Comparison of ENCODE assay signal across 15 mouse cellular contexts in the genomic region with DNA sequence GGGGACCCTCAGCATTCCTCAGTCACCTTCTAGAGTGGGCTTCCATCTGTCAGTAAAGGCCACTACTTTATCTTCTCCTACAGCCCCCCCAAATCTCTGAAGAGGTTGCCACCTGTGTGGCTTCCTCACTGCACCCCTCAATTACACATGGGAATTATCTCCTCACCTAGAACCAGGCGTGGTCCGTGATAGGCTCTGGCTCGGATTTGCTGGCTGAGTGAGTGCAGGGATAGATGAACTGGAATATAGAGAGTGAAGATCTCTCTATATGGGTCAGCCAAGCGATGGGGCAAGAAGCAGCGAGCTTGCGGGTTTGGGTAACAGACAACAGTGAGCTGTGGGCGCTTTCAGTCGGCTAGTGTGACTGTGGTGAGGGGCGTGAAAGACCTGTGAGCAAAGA. TPM values are rescaled to one million over a fixed set of nuclear protein-coding genes. Genes with fewer than 3 reads are reported as not detected.
DNase-seq lines count a peak whose midpoint lies in the region; ATAC-seq and TF ChIP-seq lines count a peak whose summit lies in the region.
"Had no signal": no experiment of that assay in that cellular context is flagged by ENCODE, and none has a peak within 500 bp of the region (broad histone marks: within the 10 kb centered on the region; RNA-seq: fewer than 3 reads in every experiment).

No protein-coding gene starts in this region.

- H3K4me3 ChIP-seq in heart, embryonic 14.5 days (ENCODE audit: control insufficient read depth in 1 of 2, insufficient read depth in 1 of 2, low read depth in 1 of 2, low read length in 2 of 2) = no peak overlapping the region
- peak overlapping the region; percentile 65; the same call in 1 of the 2 replicates for H3K4me3 ChIP-seq in G1E (ENCODE audit: low read depth, low read length)
- H3K4me3 ChIP-seq in intestine, embryonic 15.5 days (replicated peaks) = no peak overlapping the region
- H3K4me3 ChIP-seq in liver, embryonic 14.5 days (ENCODE audit: insufficient read depth in 1 of 2, low read depth in 2 of 2, low read length in 2 of 2) = peak overlapping the region; percentile 61 to 92
- H3K4me3 ChIP-seq: hindbrain, embryonic 15.5 days; limb, embryonic 12.5 days; neural tube, embryonic 15.5 days had no signal

- no peak for TF ChIP-seq CTCF in G1E (IDR thresholded peaks at IDR 0.05; ENCODE audit: low read depth, low read length)
- TF ChIP-seq CTCF in liver, embryonic 14.5 days (IDR thresholded peaks at IDR 0.05; ENCODE audit: low read depth) = no peak

- peak overlapping the region; percentile 22 for H3K4me2 ChIP-seq in heart, embryonic 14.5 days (ENCODE audit: low read length)
- peak overlapping the region; percentile 30 for H3K4me2 ChIP-seq in intestine, embryonic 15.5 days (replicated peaks)
- H3K4me2 ChIP-seq in liver, embryonic 14.5 days (ENCODE audit: low read depth) = peak overlapping the region; percentile 91
- H3K4me2 ChIP-seq: hindbrain, embryonic 15.5 days; limb, embryonic 12.5 days; neural tube, embryonic 15.5 days had no signal

- ATAC-seq in heart, embryonic 14.5 days (ENCODE audit: insufficient number of reproducible peaks, insufficient read depth, low FRiP score, low read depth) = no peak
- no peak for ATAC-seq in G1E (ENCODE audit: extremely low read depth, insufficient number of reproducible peaks, low FRiP score, poor library complexity, severe bottlenecking)
- ATAC-seq in intestine, embryonic 15.5 days = peak; percentile 26
- ATAC-seq in liver, embryonic 14.5 days (ENCODE audit: insufficient read depth) = no peak

- no peak for DNase-seq in heart, adult 18-20 months
- DNase-seq in G1E (ENCODE audit: low spot score) = no peak
- DNase-seq in liver, embryonic 14.5 days (ENCODE audit: low read depth in 3 of 3, low spot score in 3 of 3) = no peak
- DNase-seq in gastrocnemius, postnatal 36 days = no peak
- DNase-seq in urinary bladder, postnatal 4 days (ENCODE audit: low spot score in 2 of 2) = no peak
- no peak for DNase-seq in right cerebral cortex, postnatal 14 days
- DNase-seq: cerebellum, adult 11-12 months; gastrocnemius, postnatal 25 days; kidney, adult 8-10 months; thymus, postnatal 14 days had no signal

- no peaks in the 10 kb centered on the region for H3K27me3 ChIP-seq in heart, embryonic 14.5 days (ENCODE audit: control insufficient read depth, insufficient read depth, low read length)
- no peaks in the 10 kb centered on the region for H3K27me3 ChIP-seq in G1E (ENCODE audit: insufficient read depth, low read length)
- H3K27me3 ChIP-seq in intestine, embryonic 15.5 days (replicated peaks) = no peaks in the 10 kb centered on the region
- H3K27me3 ChIP-seq in liver, embryonic 14.5 days (ENCODE audit: control insufficient read depth, insufficient read depth, low read length) = no peaks in the 10 kb centered on the region
- H3K27me3 ChIP-seq: hindbrain, embryonic 15.5 days; limb, embryonic 12.5 days; neural tube, embryonic 15.5 days had no signal

- H3K27ac ChIP-seq in heart, embryonic 14.5 days (replicated peaks in 1 of 2; ENCODE audit: control insufficient read depth in 1 of 2, insufficient read depth in 1 of 2, low read depth in 2 of 2, low read length in 2 of 2) = no peak overlapping the region
- H3K27ac ChIP-seq in intestine, embryonic 15.5 days = peak overlapping the region; percentile 64
- H3K27ac ChIP-seq in liver, embryonic 14.5 days = peak overlapping the region; percentile 95
- H3K27ac ChIP-seq: hindbrain, embryonic 15.5 days; limb, embryonic 12.5 days; neural tube, embryonic 15.5 days had no signal

- no peak overlapping the region for H3K9ac ChIP-seq in heart, embryonic 14.5 days (ENCODE audit: low read length)
- no peak overlapping the region for H3K9ac ChIP-seq in intestine, embryonic 15.5 days
- peak overlapping the region; percentile 73 for H3K9ac ChIP-seq in liver, embryonic 14.5 days (replicated peaks)
- H3K9ac ChIP-seq: hindbrain, embryonic 15.5 days; limb, embryonic 12.5 days; neural tube, embryonic 15.5 days had no signal

- H3K36me3 ChIP-seq in heart, embryonic 14.5 days (ENCODE audit: control insufficient read depth, insufficient read depth, low read length) = peaks cover 6% of the 10 kb centered on the region; the same call in 1 of the 2 replicates
- H3K36me3 ChIP-seq in G1E (replicated peaks) = peaks cover 29% of the 10 kb centered on the region
- no peaks in the 10 kb centered on the region for H3K36me3 ChIP-seq in intestine, embryonic 15.5 days
- H3K36me3 ChIP-seq in liver, embryonic 14.5 days (replicated peaks; ENCODE audit: control insufficient read depth, insufficient read depth, low read depth) = peaks cover 12% of the 10 kb centered on the region
- H3K36me3 ChIP-seq: hindbrain, embryonic 15.5 days; limb, embryonic 12.5 days; neural tube, embryonic 15.5 days had no signal

- WGBS in heart, embryonic 14.5 days = 67% methylated on average over 9 of the region's 9 CpGs
- WGBS in intestine, embryonic 15.5 days = 69% methylated on average over 9 of the region's 9 CpGs
- 50% methylated on average over 9 of the region's 9 CpGs for WGBS in liver, embryonic 14.5 days (ENCODE audit: insufficient replicate concordance)

- no peak; the same call in 1 of the 2 replicates for TF ChIP-seq EP300 in liver, embryonic 14.5 days (IDR thresholded peaks at IDR 0.05; ENCODE audit: low read depth)

- peaks cover 18 to 27% of the 10 kb centered on the region in 2 experiments for H3K4me1 ChIP-seq in heart, embryonic 14.5 days (ENCODE audit: control insufficient read depth in 2 of 2, insufficient read depth in 2 of 2, low read length in 2 of 2)
- H3K4me1 ChIP-seq in G1E (ENCODE audit: insufficient read depth, low read depth, low read length) = peaks cover 59% of the 10 kb centered on the region
- peaks cover 8% of the 10 kb centered on the region for H3K4me1 ChIP-seq in intestine, embryonic 15.5 days (replicated peaks)
- peaks cover 51 to 58% of the 10 kb centered on the region in 2 experiments for H3K4me1 ChIP-seq in liver, embryonic 14.5 days (replicated peaks; ENCODE audit: control insufficient read depth in 2 of 2, insufficient read depth in 2 of 2, low read length in 1 of 2)
- H3K4me1 ChIP-seq: hindbrain, embryonic 15.5 days had no signal

- intact Hi-C loops in gastrocnemius, postnatal 36 days (cut with DNase I) = loop anchor here (5.0 kb wide), 1 partner anchor 37 kb away; a partner anchor contains a TSS

- H3K9me3 ChIP-seq in heart, embryonic 14.5 days (ENCODE audit: control insufficient read depth, low read length) = no peaks in the 10 kb centered on the region
- H3K9me3 ChIP-seq in G1E (replicated peaks) = no peaks in the 10 kb centered on the region
- H3K9me3 ChIP-seq in intestine, embryonic 15.5 days = no peaks in the 10 kb centered on the region
- no peaks in the 10 kb centered on the region for H3K9me3 ChIP-seq in liver, embryonic 14.5 days (ENCODE audit: control insufficient read depth, low read length)
- H3K9me3 ChIP-seq: hindbrain, embryonic 15.5 days; limb, embryonic 12.5 days; neural tube, embryonic 15.5 days had no signal

RNA-seq across cellular contexts. Expression of a gene that starts 2.7 kb away (rescaled TPM):
- polyA plus RNA-seq in heart, embryonic 14.5 days (2014; fragmentation: Nextera tagmentation; extraction: Ambion mirVana) = 4.0 and 4.2 TPM in 2 replicates
- total RNA-seq in heart, adult 18-20 months (2021) = 1 to 10 TPM; 3.6 to 3.7 TPM
- 5.9 and 9.0 TPM in 2 replicates for total RNA-seq in G1E (2014; fragmentation: Nextera tagmentation)
- 5.9 and 7.2 TPM in 2 replicates for total RNA-seq in G1E (2017)
- polyA plus RNA-seq in G1E (2012) = 6.6 and 6.8 TPM in 2 replicates
- 5.2 TPM in 2 replicates for polyA plus RNA-seq in intestine, embryonic 15.5 days (2015; fragmentation: Nextera tagmentation; extraction: Ambion mirVana)
- 3.5 and 4.1 TPM in 2 replicates for polyA plus RNA-seq in liver, embryonic 14.5 days (2012; rRNA removed)
- polyA plus RNA-seq in liver, embryonic 14.5 days (2014; fragmentation: Nextera tagmentation; extraction: Ambion mirVana) = 2.9 and 3.2 TPM in 2 replicates
- 1 to 10 TPM; 2.4 to 3.4 TPM for total RNA-seq in gastrocnemius, postnatal 36 days (2021)

RNA-seq across cellular contexts. Expression of a gene that starts 33.4 kb away (rescaled TPM):
- 0.09 TPM in 2 replicates for polyA plus RNA-seq in heart, embryonic 14.5 days (2014; fragmentation: Nextera tagmentation; extraction: Ambion mirVana)
- total RNA-seq in heart, adult 18-20 months (2021) = under 1 TPM in 1 of 2 experiments, not detected in 1; 0.23 TPM
- total RNA-seq in G1E (2014; fragmentation: Nextera tagmentation) (not detected in 2 replicates), G1E (2017) (0.29 and 0.33 TPM in 2 replicates)
- polyA plus RNA-seq in G1E (2012) = 0.17 and 0.18 TPM in 2 replicates
- polyA plus RNA-seq in intestine, embryonic 15.5 days (2015; fragmentation: Nextera tagmentation; extraction: Ambion mirVana) = 0.10 and 0.11 TPM in 2 replicates
- not detected in 2 replicates for polyA plus RNA-seq in liver, embryonic 14.5 days (2012; rRNA removed)
- polyA plus RNA-seq in liver, embryonic 14.5 days (2014; fragmentation: Nextera tagmentation; extraction: Ambion mirVana) = 0.08 TPM in 1 of 2 replicates, not detected in the other
- under 1 TPM in 1 of 2 experiments, not detected in 1; 0.33 TPM for total RNA-seq in gastrocnemius, postnatal 36 days (2021)

RNA-seq across cellular contexts. Expression of a gene that starts 37.8 kb away (rescaled TPM):
- 169 TPM in 2 replicates for polyA plus RNA-seq in heart, embryonic 14.5 days (2014; fragmentation: Nextera tagmentation; extraction: Ambion mirVana)
- 10 to 100 TPM; 62.7 to 65.6 TPM for total RNA-seq in heart, adult 18-20 months (2021)
- 258 and 259 TPM in 2 replicates for total RNA-seq in G1E (2014; fragmentation: Nextera tagmentation)
- total RNA-seq in G1E (2017) = 134 and 148 TPM in 2 replicates
- polyA plus RNA-seq in G1E (2012) = 77.2 and 85.1 TPM in 2 replicates
- 387 and 427 TPM in 2 replicates for polyA plus RNA-seq in intestine, embryonic 15.5 days (2015; fragmentation: Nextera tagmentation; extraction: Ambion mirVana)
- polyA plus RNA-seq in liver, embryonic 14.5 days (2012; rRNA removed) = 36.7 and 44.5 TPM in 2 replicates
- 162 and 171 TPM in 2 replicates for polyA plus RNA-seq in liver, embryonic 14.5 days (2014; fragmentation: Nextera tagmentation; extraction: Ambion mirVana)
- 10 to 100 TPM; 67.1 to 75.1 TPM for total RNA-seq in gastrocnemius, postnatal 36 days (2021)

Comparison
In these comparisons a context has a peak if more than half of its experiments do, and no peak if none do; other contexts are left out.
1. H3K27ac ChIP-seq: peak in intestine, embryonic 15.5 days (single experiment) and liver, embryonic 14.5 days (single experiment); none in heart, embryonic 14.5 days (0 of 2).
2. H3K4me2 ChIP-seq: peak in every context shown above with its lines; median percentile 91 in liver, embryonic 14.5 days; 30 in intestine, embryonic 15.5 days; 22 in heart, embryonic 14.5 days.
3. H3K4me3 ChIP-seq: peak in G1E (single experiment) and liver, embryonic 14.5 days (2 of 2); none in heart, embryonic 14.5 days (0 of 2) and intestine, embryonic 15.5 days (single experiment).